Mouse (Mus musculus) MEL (cell line): ENCODE measurements around the gene Slc2a13. TPM values are rescaled to one million over a fixed set of nuclear protein-coding genes. Genes with fewer than 3 reads are reported as not detected.

Source experiments
- DNase-seq: peaks from one replicate; pipeline ENCODE4 v3.0.0; 2011; ENCODE audit warnings: low read depth, low spot score
- H3K27ac ChIP-seq: 2 replicates; pipeline ENCODE4 v1.5.1; 2012; ENCODE audit warnings: low read depth, mild to moderate bottlenecking, control low read depth, low read length, moderate library complexity; ENCODE audit not compliant: control insufficient read depth
- H3K27me3 ChIP-seq, 2 experiments: fragments of 150-350 bp in 1 of 2; sonication (generic) in 1 of 2; 2 replicates each; pipeline ENCODE4 v1.6.1; 2012; ENCODE audit warnings: low read length in 2 of 2, mild to moderate bottlenecking in 2 of 2, improper control_type of control experiment in 1 of 2, moderate library complexity in 1 of 2; ENCODE audit not compliant: insufficient read depth in 2 of 2, control insufficient read depth in 1 of 2
- H3K36me3 ChIP-seq, 2 experiments: 2 replicates each; pipeline ENCODE4 v1.6.1; 2012 to 2014; ENCODE audit warnings: low read length in 2 of 2, improper control_type of control experiment in 1 of 2, inconsistent platforms in 1 of 2, mild to moderate bottlenecking in 1 of 2; ENCODE audit not compliant: insufficient read depth in 2 of 2, control insufficient read depth in 1 of 2
- H3K4me1 ChIP-seq, 2 experiments: fragments of 150-350 bp in 1 of 2; sonication (generic) in 1 of 2; 2 replicates each; pipeline ENCODE4 v1.6.1; 2012; ENCODE audit warnings: low read length in 2 of 2, improper control_type of control experiment in 1 of 2, mild to moderate bottlenecking in 1 of 2; ENCODE audit not compliant: insufficient read depth in 2 of 2, control insufficient read depth in 1 of 2
- H3K4me3 ChIP-seq, 2 experiments: fragments of 150-350 bp in 1 of 2; sonication (generic) in 1 of 2; 2 replicates each; pipeline ENCODE4 v1.5.1; 2012; ENCODE audit warnings: low read depth in 2 of 2, low read length in 2 of 2, mild to moderate bottlenecking in 2 of 2, moderate library complexity in 2 of 2, control low read depth in 1 of 2, improper control_type of control experiment in 1 of 2; ENCODE audit not compliant: control insufficient read depth in 1 of 2, insufficient read depth in 1 of 2
- H3K79me2 ChIP-seq: 2 replicates; pipeline ENCODE4 v1.6.1; 2012; ENCODE audit warnings: mild to moderate bottlenecking, low read length, moderate library complexity; ENCODE audit not compliant: control insufficient read depth, poor library complexity, insufficient read depth
- H3K9ac ChIP-seq: 2 replicates; pipeline ENCODE4 v1.6.1; 2012; ENCODE audit warnings: low read depth, mild to moderate bottlenecking, control low read depth, low read length, moderate library complexity; ENCODE audit not compliant: control insufficient read depth, poor library complexity, severe bottlenecking
- H3K9me3 ChIP-seq: fragments of 150-350 bp; sonication (generic); replicated peaks from 2 replicates; pipeline ENCODE4 v1.6.1; 2012; ENCODE audit warnings: mild to moderate bottlenecking, low read length, improper control_type of control experiment, moderate library complexity; ENCODE audit not compliant: insufficient read depth
- BHLHE40 ChIP-seq: IDR thresholded peaks from 2 replicates; pipeline ENCODE4 v1.6.1; 2012; ENCODE audit warnings: low read depth, mild to moderate bottlenecking, inconsistent platforms, low read length, improper control_type of control experiment, borderline replicate concordance
- CTCF ChIP-seq, 3 experiments: IDR thresholded peaks in 2 of 3; conservative IDR thresholded peaks in 1 of 3; 2 replicates each; pipeline ENCODE4 v1.5.1; 2011 to 2012; ENCODE audit warnings: low read length in 3 of 3, low read depth in 2 of 3, mild to moderate bottlenecking in 2 of 3, improper control_type of control experiment in 1 of 3, inconsistent platforms in 1 of 3, mixed read lengths in 1 of 3, moderate library complexity in 1 of 3; ENCODE audit not compliant: control insufficient read depth in 1 of 3, insufficient read depth in 1 of 3, poor library complexity in 1 of 3, severe bottlenecking in 1 of 3
- E2F4 ChIP-seq: IDR thresholded peaks from 2 replicates; pipeline ENCODE4 v1.6.1; 2011; ENCODE audit warnings: low read depth, low read length, improper control_type of control experiment, borderline replicate concordance
- ELF1 ChIP-seq: IDR thresholded peaks from 2 replicates; pipeline ENCODE4 v1.6.1; 2014; ENCODE audit warnings: low read depth, mild to moderate bottlenecking, inconsistent platforms, low read length, improper control_type of control experiment, moderate library complexity
- EP300 ChIP-seq, 2 experiments: IDR thresholded peaks; 2 replicates each; pipeline ENCODE4 v1.6.1; 2011; ENCODE audit warnings: improper control_type of control experiment in 2 of 2, low read length in 2 of 2, low read depth in 1 of 2, mild to moderate bottlenecking in 1 of 2
- ETS1 ChIP-seq: IDR thresholded peaks from 2 replicates; pipeline ENCODE4 v1.6.1; 2012; ENCODE audit warnings: low read depth, mild to moderate bottlenecking, inconsistent platforms, low read length, improper control_type of control experiment, moderate library complexity
- GABPA ChIP-seq: IDR thresholded peaks from 2 replicates; pipeline ENCODE4 v1.6.1; 2012; ENCODE audit warnings: low read depth, mild to moderate bottlenecking, inconsistent platforms, low read length, improper control_type of control experiment, moderate library complexity
- GATA1 ChIP-seq: IDR thresholded peaks from 2 replicates; pipeline ENCODE4 v1.6.1; 2011; ENCODE audit warnings: low read depth, low read length, improper control_type of control experiment
- MAFK ChIP-seq: IDR thresholded peaks from 2 replicates; pipeline ENCODE4 v1.6.1; 2011; ENCODE audit warnings: low read depth, mild to moderate bottlenecking, low read length, improper control_type of control experiment, borderline replicate concordance
- MAX ChIP-seq: IDR thresholded peaks from 2 replicates; pipeline ENCODE4 v1.6.1; 2011; ENCODE audit warnings: low read length, improper control_type of control experiment
- MEF2A ChIP-seq: IDR thresholded peaks from 2 replicates; pipeline ENCODE4 v1.6.1; 2014; ENCODE audit warnings: low read depth, mild to moderate bottlenecking, inconsistent platforms, low read length, improper control_type of control experiment; ENCODE audit not compliant: poor library complexity, insufficient replicate concordance, severe bottlenecking; ENCODE audit errors: extremely low read depth
- MXI1 ChIP-seq: IDR thresholded peaks from 2 replicates; pipeline ENCODE4 v1.6.1; 2011; ENCODE audit warnings: mild to moderate bottlenecking, low read depth, low read length, improper control_type of control experiment
- NELFE ChIP-seq: IDR thresholded peaks from 2 replicates; pipeline ENCODE4 v1.6.1; 2011; ENCODE audit warnings: low read depth, low read length, improper control_type of control experiment
- POLR2AphosphoS2 ChIP-seq: IDR thresholded peaks from 2 replicates; pipeline ENCODE4 v1.6.1; 2011; ENCODE audit warnings: low read length, improper control_type of control experiment
- POLR2AphosphoS5 ChIP-seq: IDR thresholded peaks from 2 replicates; pipeline ENCODE4 v1.6.1; 2012; ENCODE audit warnings: low read depth, borderline replicate concordance, mild to moderate bottlenecking, inconsistent platforms, low read length, moderate library complexity, mixed read lengths
- SMC3 ChIP-seq: IDR thresholded peaks from 2 replicates; pipeline ENCODE4 v1.6.1; 2011; ENCODE audit warnings: low read depth, low read length, improper control_type of control experiment
- TBP ChIP-seq: IDR thresholded peaks from 2 replicates; pipeline ENCODE4 v1.8.0; 2011; ENCODE audit warnings: low read depth, low read length, improper control_type of control experiment
- TCF12 ChIP-seq: IDR thresholded peaks from 2 replicates; pipeline ENCODE4 v1.6.1; 2014; ENCODE audit warnings: low read depth, mild to moderate bottlenecking, inconsistent platforms, low read length, improper control_type of control experiment, moderate library complexity
- ZMIZ1 ChIP-seq: IDR thresholded peaks from 2 replicates; pipeline ENCODE4 v1.6.1; 2012; ENCODE audit warnings: low read depth, mild to moderate bottlenecking, inconsistent platforms, low read length, improper control_type of control experiment, moderate library complexity
- polyA plus RNA-seq, 2 experiments: library from polyadenylated mRNA; stranded (reverse) in 1 of 2; unstranded in 1 of 2; fragments of >175 nt in 1 of 2; fragments of >200 nt in 1 of 2; gene quantifications; 2 replicates each; pipeline versions ENCODE4 v1.2.1 to v1.2.4; 2012; ENCODE audit warnings: low replicate concordance in 2 of 2, low read depth in 1 of 2; ENCODE audit not compliant: insufficient read length in 2 of 2, insufficient read depth in 1 of 2, missing spikeins in 1 of 2
- total RNA-seq: library from RNA; depleted of rRNA; stranded (reverse); fragments of 300-350 nt; gene quantifications from 2 replicates; pipeline ENCODE4 v1.2.3, GENCODE M21; 2012

Slc2a13 gene
- total and polyA plus RNA-seq, 3 experiments = not detected

GRCm38 (mm10) chr15:91373203-91373584 is 199.9 kb downstream of the Slc2a13 start:
- DNase-seq = no peak

DNA sequence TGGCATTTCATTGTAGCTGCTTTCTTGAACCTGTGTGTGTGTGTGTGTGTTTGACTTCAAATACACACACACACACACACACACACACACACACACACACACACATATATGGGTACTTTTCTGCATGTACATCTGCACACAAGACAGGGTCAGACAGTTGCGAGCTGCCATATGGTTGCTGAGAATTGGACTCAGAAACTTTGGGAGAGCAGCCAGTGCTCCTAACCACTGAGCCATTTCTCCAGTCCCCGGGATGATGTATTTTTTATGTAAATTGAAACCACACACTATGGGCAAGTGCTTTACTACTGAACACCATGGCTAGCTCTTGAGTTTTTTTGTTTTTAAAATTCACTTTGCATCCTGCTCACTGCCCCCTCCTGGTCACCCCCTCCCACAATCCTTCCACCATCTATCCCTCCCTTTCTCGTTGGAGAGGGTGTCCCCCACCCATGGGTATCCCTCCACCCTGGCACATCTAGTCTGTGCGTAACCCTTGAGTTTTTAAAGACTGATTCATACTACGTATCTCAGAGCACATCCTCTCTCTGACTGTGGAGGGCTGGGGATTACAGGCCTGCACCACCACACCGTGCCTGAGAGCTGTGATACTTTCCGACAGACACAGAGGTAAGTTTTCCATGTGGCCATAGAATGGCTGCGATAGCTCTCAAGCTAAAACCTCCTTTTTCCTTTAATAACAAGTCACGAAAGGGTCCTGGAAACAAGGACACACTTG is 200.4 kb downstream of the Slc2a13 start:
- no peaks in the 10 kb centered on the region for H3K27me3 ChIP-seq
- no peaks in the 10 kb centered on the region for H3K9me3 ChIP-seq
- no peaks in the 10 kb centered on the region for H3K4me1 ChIP-seq
- no peak for DNase-seq
- no peaks in the 10 kb centered on the region for H3K79me2 ChIP-seq
- TF ChIP-seq MXI1 (no peak), MAFK (no peak), GATA1 (no peak), BHLHE40 (no peak), MAX (no peak), MEF2A (no peak), ZMIZ1 (no peak), ELF1 (no peak), CTCF (IDR thresholded peaks at IDR 0.05 in 2 of 3, conservative IDR thresholded peaks at IDR 0.05 in 1 of 3; ENCODE audit: control insufficient read depth in 1 of 3, insufficient read depth in 1 of 3, low read depth in 2 of 3, low read length in 3 of 3, poor library complexity in 1 of 3, severe bottlenecking in 1 of 3) (no peak), E2F4 (no peak), EP300 (IDR thresholded peaks at IDR 0.05; ENCODE audit: low read depth in 1 of 2, low read length in 2 of 2) (no peak), TCF12 (no peak), GABPA (no peak), POLR2AphosphoS2 (no peak), NELFE (no peak), ETS1 (no peak)
- no peak overlapping the region for H3K27ac ChIP-seq
- H3K9ac ChIP-seq = no peak overlapping the region
- H3K4me3 ChIP-seq = no peak overlapping the region
- H3K36me3 ChIP-seq = no peaks in the 10 kb centered on the region

More at GRCm38 (mm10) chr15:91373203-91373584, 199.9 kb downstream of the Slc2a13 start:
- Histone ChIP-seq H3K9me3 (no peaks in the 10 kb centered on the region), H3K36me3 (no peaks in the 10 kb centered on the region), H3K27ac (no peak overlapping the region), H3K4me3 (no peak overlapping the region), H3K27me3 (no peaks in the 10 kb centered on the region), H3K79me2 (no peaks in the 10 kb centered on the region)
- no peak for TF ChIP-seq TBP
- no peak for TF ChIP-seq SMC3
- TF ChIP-seq POLR2AphosphoS5 = no peak
- TF ChIP-seq E2F4 = no peak
- TF ChIP-seq, all 39 proteins: peak for 0
- no peaks in the 10 kb centered on the region for H3K4me1 ChIP-seq
- H3K9ac ChIP-seq = no peak overlapping the region
